10 mouse cellular contexts compared by ENCODE assay signal in the genomic region with DNA sequence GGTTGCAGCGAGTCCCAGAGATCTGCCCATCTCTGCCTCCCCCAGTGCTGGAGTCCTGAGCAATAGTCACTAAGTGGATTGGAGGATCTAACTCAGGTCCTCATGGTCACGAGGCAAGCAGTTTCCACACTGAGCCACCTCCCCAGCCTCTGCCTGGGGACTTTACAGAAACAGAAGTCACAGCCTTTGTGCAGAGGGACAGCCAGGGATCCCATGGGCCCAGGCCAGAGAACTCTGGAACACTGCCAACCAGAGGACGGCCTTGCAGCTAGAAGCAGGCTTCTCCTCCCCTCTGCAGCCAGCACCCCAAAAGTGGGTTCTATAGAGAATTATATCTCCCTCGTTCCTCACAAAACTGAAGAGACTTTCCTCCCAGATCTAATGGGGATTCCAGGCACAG. TPM values are rescaled to one million over a fixed set of nuclear protein-coding genes. Genes with fewer than 3 reads are reported as not detected.
A peak's percentile ranks its signal among the peaks of the same experiment; 100 is the strongest.
DNase-seq lines count a peak whose midpoint lies in the region; ATAC-seq and TF ChIP-seq lines count a peak whose summit lies in the region.
"Had no signal": no experiment of that assay in that cellular context is flagged by ENCODE, and none has a peak within 500 bp of the region (broad histone marks: within the 10 kb centered on the region; RNA-seq: fewer than 3 reads in every experiment).

No protein-coding gene starts in this region.

- no peak overlapping the region for H3K9ac ChIP-seq in midbrain, embryonic 14.5 days (replicated peaks; ENCODE audit: low read length)
- H3K9ac ChIP-seq in midbrain, embryonic 13.5 days (replicated peaks): no peak overlapping the region
- H3K9ac ChIP-seq in heart, embryonic 16.5 days (ENCODE audit: low read length): peak overlapping the region; percentile 8; the same call in 1 of the 2 replicates
- H3K9ac ChIP-seq in midbrain, embryonic 16.5 days (ENCODE audit: low read depth, low read length): no peak overlapping the region
- H3K9ac ChIP-seq: neural tube, embryonic 12.5 days had no signal

- H3K36me3 ChIP-seq in midbrain, embryonic 14.5 days (ENCODE audit: control insufficient read depth, insufficient read depth, low read length): no peaks in the 10 kb centered on the region
- H3K36me3 ChIP-seq in midbrain, embryonic 13.5 days: no peaks in the 10 kb centered on the region
- H3K36me3 ChIP-seq in heart, embryonic 16.5 days (ENCODE audit: control insufficient read depth, insufficient read depth): no peaks in the 10 kb centered on the region
- peaks cover 6% of the 10 kb centered on the region for H3K36me3 ChIP-seq in megakaryocyte, embryonic 14.5 days (replicated peaks; ENCODE audit: low read length)
- no peaks in the 10 kb centered on the region for H3K36me3 ChIP-seq in midbrain, embryonic 16.5 days (ENCODE audit: control insufficient read depth, insufficient read depth, low read length)
- H3K36me3 ChIP-seq: neural tube, embryonic 12.5 days had no signal

- no peak for ATAC-seq in midbrain, embryonic 14.5 days (ENCODE audit: low FRiP score, low TSS enrichment)
- ATAC-seq in midbrain, embryonic 13.5 days: no peak
- ATAC-seq in heart, embryonic 16.5 days (replicated peaks; ENCODE audit: extremely low read depth, insufficient read depth, low FRiP score): peak; percentile 24; the same call in 1 of the 2 replicates
- ATAC-seq in midbrain, embryonic 16.5 days: no peak
- ATAC-seq: Patski had no signal

- H3K4me2 ChIP-seq in midbrain, embryonic 14.5 days (ENCODE audit: low read length): no peak overlapping the region
- H3K4me2 ChIP-seq in midbrain, embryonic 13.5 days (replicated peaks): no peak overlapping the region
- H3K4me2 ChIP-seq in heart, embryonic 16.5 days (ENCODE audit: low read depth, low read length): no peak overlapping the region
- no peak overlapping the region for H3K4me2 ChIP-seq in midbrain, embryonic 16.5 days (ENCODE audit: low read length)
- H3K4me2 ChIP-seq: neural tube, embryonic 12.5 days had no signal

- intact Hi-C loops in left cerebral cortex, adult 2 months (cut with DNase I): no loop called here

- H3K27ac ChIP-seq in midbrain, embryonic 14.5 days (replicated peaks; ENCODE audit: low read depth, low read length): no peak overlapping the region
- no peak overlapping the region for H3K27ac ChIP-seq in midbrain, embryonic 13.5 days
- H3K27ac ChIP-seq in heart, embryonic 16.5 days (ENCODE audit: low read length): peak overlapping the region; percentile 84
- peak overlapping the region; percentile 56 for H3K27ac ChIP-seq in left cerebral cortex, adult 2 months
- no peak overlapping the region for H3K27ac ChIP-seq in midbrain, embryonic 16.5 days (ENCODE audit: low read length)
- H3K27ac ChIP-seq: neural tube, embryonic 12.5 days had no signal

- TF ChIP-seq CTCF in left cerebral cortex, adult 2 months (IDR thresholded peaks at IDR 0.05): no peak

- H3K4me3 ChIP-seq in midbrain, embryonic 14.5 days (replicated peaks; ENCODE audit: low read depth, low read length): no peak overlapping the region
- no peak overlapping the region for H3K4me3 ChIP-seq in midbrain, embryonic 13.5 days (replicated peaks)
- no peak overlapping the region for H3K4me3 ChIP-seq in heart, embryonic 16.5 days (ENCODE audit: low read length)
- no peak overlapping the region for H3K4me3 ChIP-seq in left cerebral cortex, adult 2 months
- H3K4me3 ChIP-seq in megakaryocyte, embryonic 14.5 days (replicated peaks): peak overlapping the region; percentile 79
- no peak overlapping the region for H3K4me3 ChIP-seq in midbrain, embryonic 16.5 days (ENCODE audit: low read depth, low read length)
- H3K4me3 ChIP-seq: neural tube, embryonic 12.5 days had no signal

- H3K27me3 ChIP-seq in midbrain, embryonic 14.5 days (ENCODE audit: control insufficient read depth, insufficient read depth, low read length): no peaks in the 10 kb centered on the region
- H3K27me3 ChIP-seq in midbrain, embryonic 13.5 days: no peaks in the 10 kb centered on the region; the same call in 1 of the 2 replicates
- no peaks in the 10 kb centered on the region for H3K27me3 ChIP-seq in heart, embryonic 16.5 days (ENCODE audit: control insufficient read depth, insufficient read depth, low read length)
- H3K27me3 ChIP-seq in megakaryocyte, embryonic 14.5 days (replicated peaks): peaks cover 17% of the 10 kb centered on the region
- H3K27me3 ChIP-seq in midbrain, embryonic 16.5 days (ENCODE audit: control insufficient read depth, insufficient read depth, low read depth, low read length): no peaks in the 10 kb centered on the region
- H3K27me3 ChIP-seq: neural tube, embryonic 12.5 days; Patski had no signal

- whole genome bisulfite sequencing in midbrain, embryonic 14.5 days: 68% methylated on average over 4 of the region's 4 CpGs
- 71% methylated on average over 4 of the region's 4 CpGs for WGBS in midbrain, embryonic 13.5 days
- WGBS in heart, embryonic 16.5 days: 28% methylated on average over 4 of the region's 4 CpGs
- WGBS in midbrain, embryonic 16.5 days: 58% methylated on average over 4 of the region's 4 CpGs

- DNase-seq in midbrain, embryonic 14.5 days: peak; percentile 34
- peak; percentile 63 for DNase-seq in cerebellum, adult 9-11 months
- DNase-seq in left cerebral cortex, adult 2 months (ENCODE audit: extremely low spot score in 1 of 2, low spot score in 2 of 2): peak in 1 of 2 experiments; percentile 47
- no peak for DNase-seq in embryo, embryonic 9.5 days (ENCODE audit: extremely low spot score)

- no peaks in the 10 kb centered on the region for H3K9me3 ChIP-seq in midbrain, embryonic 14.5 days (ENCODE audit: control insufficient read depth, low read length)
- no peaks in the 10 kb centered on the region for H3K9me3 ChIP-seq in midbrain, embryonic 13.5 days
- no peaks in the 10 kb centered on the region for H3K9me3 ChIP-seq in heart, embryonic 16.5 days (replicated peaks; ENCODE audit: control insufficient read depth, low read length)
- H3K9me3 ChIP-seq in megakaryocyte, embryonic 14.5 days: no peaks in the 10 kb centered on the region
- no peaks in the 10 kb centered on the region for H3K9me3 ChIP-seq in midbrain, embryonic 16.5 days (replicated peaks; ENCODE audit: control insufficient read depth, low read length, poor library complexity, severe bottlenecking)
- H3K9me3 ChIP-seq: neural tube, embryonic 12.5 days had no signal

- peaks cover 10% of the 10 kb centered on the region; the same call in 1 of the 2 replicates for H3K4me1 ChIP-seq in midbrain, embryonic 14.5 days (ENCODE audit: control insufficient read depth, insufficient read depth, low read length)
- peaks cover 30% of the 10 kb centered on the region for H3K4me1 ChIP-seq in midbrain, embryonic 13.5 days (replicated peaks)
- H3K4me1 ChIP-seq in heart, embryonic 16.5 days (ENCODE audit: control insufficient read depth, insufficient read depth, low read length): peaks cover 32% of the 10 kb centered on the region
- peaks cover 71% of the 10 kb centered on the region for H3K4me1 ChIP-seq in megakaryocyte, embryonic 14.5 days
- peaks cover 4% of the 10 kb centered on the region for H3K4me1 ChIP-seq in midbrain, embryonic 16.5 days (ENCODE audit: control insufficient read depth, insufficient read depth, low read length)

RNA-seq across cellular contexts. Expression of a gene that starts 3.8 kb away (rescaled TPM):
- 11.8 and 15.2 TPM in 2 replicates for polyA plus RNA-seq in midbrain, embryonic 14.5 days (2014; fragmentation: Nextera tagmentation; extraction: Ambion mirVana)
- 6.5 and 8.8 TPM in 2 replicates for polyA plus RNA-seq in midbrain, embryonic 13.5 days (2015; fragmentation: Nextera tagmentation; extraction: Ambion mirVana)
- 39.7 and 41.7 TPM in 2 replicates for polyA plus RNA-seq in heart, embryonic 16.5 days (2015; fragmentation: Nextera tagmentation; extraction: Ambion mirVana)
- 10 to 100 TPM; 29.0 to 30.1 TPM for total RNA-seq in left cerebral cortex, adult 2 months (2021)
- 1.6 and 6.3 TPM in 2 replicates for polyA plus RNA-seq in megakaryocyte, embryonic 14.5 days (2012; ENCODE audit: insufficient read depth, low replicate concordance)
- polyA plus RNA-seq in midbrain, embryonic 16.5 days (2015; fragmentation: Nextera tagmentation; extraction: Ambion mirVana): 15.3 and 22.8 TPM in 2 replicates

RNA-seq across cellular contexts. Expression of a gene that starts 4.3 kb away (rescaled TPM):
- polyA plus RNA-seq in midbrain, embryonic 14.5 days (2014; fragmentation: Nextera tagmentation; extraction: Ambion mirVana): 4.7 and 6.6 TPM in 2 replicates
- 1.3 and 2.8 TPM in 2 replicates for polyA plus RNA-seq in midbrain, embryonic 13.5 days (2015; fragmentation: Nextera tagmentation; extraction: Ambion mirVana)
- polyA plus RNA-seq in heart, embryonic 16.5 days (2015; fragmentation: Nextera tagmentation; extraction: Ambion mirVana): 1.9 and 2.1 TPM in 2 replicates
- 10 to 100 TPM; 31.7 to 31.8 TPM for total RNA-seq in left cerebral cortex, adult 2 months (2021)
- 68.5 and 128 TPM in 2 replicates for polyA plus RNA-seq in megakaryocyte, embryonic 14.5 days (2012; ENCODE audit: insufficient read depth, low replicate concordance)
- 3.6 and 4.3 TPM in 2 replicates for polyA plus RNA-seq in midbrain, embryonic 16.5 days (2015; fragmentation: Nextera tagmentation; extraction: Ambion mirVana)

RNA-seq across cellular contexts. Expression of a gene that starts 6.2 kb away (rescaled TPM):
- not detected in 2 replicates for polyA plus RNA-seq in midbrain, embryonic 14.5 days (2014; fragmentation: Nextera tagmentation; extraction: Ambion mirVana)
- not detected in 2 replicates for polyA plus RNA-seq in midbrain, embryonic 13.5 days (2015; fragmentation: Nextera tagmentation; extraction: Ambion mirVana)
- polyA plus RNA-seq in heart, embryonic 16.5 days (2015; fragmentation: Nextera tagmentation; extraction: Ambion mirVana): not detected in 2 replicates
- not detected for total RNA-seq in left cerebral cortex, adult 2 months (2021)
- polyA plus RNA-seq in megakaryocyte, embryonic 14.5 days (2012; ENCODE audit: insufficient read depth, low replicate concordance): not detected in 2 replicates
- polyA plus RNA-seq in midbrain, embryonic 16.5 days (2015; fragmentation: Nextera tagmentation; extraction: Ambion mirVana): not detected in 2 replicates
- polyA plus RNA-seq: neural tube, embryonic 12.5 days; Patski had no signal

RNA-seq across cellular contexts. Expression of a gene that starts 26.4 kb away (rescaled TPM):
- 120 and 154 TPM in 2 replicates for polyA plus RNA-seq in midbrain, embryonic 14.5 days (2014; fragmentation: Nextera tagmentation; extraction: Ambion mirVana)
- polyA plus RNA-seq in midbrain, embryonic 13.5 days (2015; fragmentation: Nextera tagmentation; extraction: Ambion mirVana): 107 and 117 TPM in 2 replicates
- polyA plus RNA-seq in heart, embryonic 16.5 days (2015; fragmentation: Nextera tagmentation; extraction: Ambion mirVana): 18.9 and 22.6 TPM in 2 replicates
- 100 to 1,000 TPM; 334 to 335 TPM for total RNA-seq in left cerebral cortex, adult 2 months (2021)
- polyA plus RNA-seq in megakaryocyte, embryonic 14.5 days (2012; ENCODE audit: insufficient read depth, low replicate concordance): 9.6 TPM in 1 of 2 replicates, not detected in the other
- 152 and 156 TPM in 2 replicates for polyA plus RNA-seq in midbrain, embryonic 16.5 days (2015; fragmentation: Nextera tagmentation; extraction: Ambion mirVana)

Comparison
In these comparisons a context has a peak if more than half of its experiments do, and no peak if none do; other contexts are left out.
1. H3K27ac ChIP-seq: peak in heart, embryonic 16.5 days (single experiment) and left cerebral cortex, adult 2 months (single experiment); none in midbrain, embryonic 14.5 days (single experiment), midbrain, embryonic 13.5 days (single experiment) and midbrain, embryonic 16.5 days (single experiment).